Mouse (Mus musculus) right cerebral cortex, adult 2 months (tissue): Measurements from ENCODE around the gene Gpc4.
A peak's percentile ranks its signal among the peaks of the same experiment; 100 is the strongest.

Experiments
- DNase-seq, 2 experiments: peaks; one replicate each; pipeline ENCODE4 v3.0.0; 2021 to 2022; ENCODE audit warnings: low spot score in 2 of 2

Gene Gpc4

DNA sequence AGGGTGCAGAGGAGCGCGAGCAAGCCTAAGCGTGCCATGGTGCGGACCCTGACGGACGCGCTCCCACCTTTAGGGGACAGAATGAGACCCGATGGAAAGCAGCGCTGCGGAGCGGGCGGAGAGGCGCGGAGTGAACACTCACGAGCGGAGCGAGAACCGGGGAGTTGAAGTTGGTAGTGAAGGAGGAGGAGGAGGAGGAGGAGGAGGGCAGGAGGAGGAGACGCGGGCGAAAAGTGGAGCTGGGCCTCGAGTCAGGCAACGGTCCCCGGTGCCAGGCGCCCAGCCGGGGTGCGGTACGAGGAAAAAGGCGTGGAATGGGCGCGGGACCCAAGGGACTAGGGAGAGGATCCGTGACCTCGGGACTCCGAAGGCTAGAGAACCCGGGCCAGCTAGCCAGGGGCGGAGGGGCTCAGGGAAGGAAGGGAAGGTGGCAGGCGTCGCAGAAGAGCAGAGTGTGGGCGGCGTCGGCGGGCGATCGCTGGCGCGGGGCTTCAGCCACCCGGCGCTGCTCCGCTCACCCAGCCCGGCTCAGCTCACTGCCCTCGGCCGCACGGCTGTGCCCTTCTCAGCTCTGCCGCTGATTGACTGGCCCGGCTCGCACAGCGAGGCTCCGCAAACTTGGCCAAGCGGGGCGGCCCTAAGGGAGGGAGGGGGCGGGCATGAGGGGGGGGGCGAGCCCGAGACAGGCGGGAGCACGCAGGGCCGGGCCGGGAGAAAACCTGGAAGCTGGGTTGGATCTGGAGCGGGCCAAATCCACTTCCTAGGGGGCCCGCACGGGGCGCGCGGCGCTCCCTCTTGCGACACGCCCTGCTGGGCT lies at the start of gene Gpc4:
Gene Gpc4 (minus strand): TSS at position 515 of the 817 bp plus-strand sequence.
- DNase-seq = peak; percentile 41

DNA sequence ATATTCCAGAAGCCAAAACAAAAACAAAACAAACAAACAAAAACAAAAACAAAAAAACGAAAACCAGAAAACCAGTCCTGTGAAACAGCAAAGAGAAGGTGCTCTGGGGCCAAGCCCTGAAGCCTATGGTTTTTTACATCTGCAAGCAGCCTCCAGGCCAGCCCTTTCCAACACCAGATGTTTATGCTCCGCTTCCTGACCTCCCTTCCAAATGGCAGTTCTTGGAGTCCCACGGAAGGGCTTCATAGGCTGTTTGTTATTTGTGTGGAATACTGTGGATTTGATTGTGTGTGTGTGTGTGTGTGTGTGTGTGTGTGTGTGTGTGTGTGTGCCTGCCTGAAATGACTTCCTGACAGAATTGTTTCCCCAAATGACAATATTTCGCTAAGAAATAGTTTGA lies 47.8 kb upstream of the Gpc4 start:
- DNase-seq = no peak

DNA sequence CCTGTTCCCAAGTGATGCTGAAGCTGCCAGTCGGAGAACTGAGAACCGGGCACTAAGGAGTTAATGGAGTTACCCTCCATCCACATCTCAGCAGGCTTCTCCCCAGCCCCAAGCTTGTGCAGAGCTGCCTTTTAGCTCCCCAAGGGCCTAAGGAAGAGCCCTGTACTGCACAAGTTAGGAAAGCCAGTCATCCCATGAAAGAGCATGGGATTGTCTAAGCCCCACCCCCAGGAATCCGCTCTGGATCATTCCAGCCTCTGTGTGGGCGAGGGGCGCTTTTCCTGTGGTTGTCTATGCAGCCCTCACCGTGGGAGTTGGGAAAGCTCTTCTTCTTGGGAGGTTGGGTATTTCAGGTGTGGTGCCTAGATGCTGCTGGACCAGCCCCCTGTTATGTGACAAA lies 34.8 kb upstream of the Gpc4 start:
- DNase-seq = no peak

DNA sequence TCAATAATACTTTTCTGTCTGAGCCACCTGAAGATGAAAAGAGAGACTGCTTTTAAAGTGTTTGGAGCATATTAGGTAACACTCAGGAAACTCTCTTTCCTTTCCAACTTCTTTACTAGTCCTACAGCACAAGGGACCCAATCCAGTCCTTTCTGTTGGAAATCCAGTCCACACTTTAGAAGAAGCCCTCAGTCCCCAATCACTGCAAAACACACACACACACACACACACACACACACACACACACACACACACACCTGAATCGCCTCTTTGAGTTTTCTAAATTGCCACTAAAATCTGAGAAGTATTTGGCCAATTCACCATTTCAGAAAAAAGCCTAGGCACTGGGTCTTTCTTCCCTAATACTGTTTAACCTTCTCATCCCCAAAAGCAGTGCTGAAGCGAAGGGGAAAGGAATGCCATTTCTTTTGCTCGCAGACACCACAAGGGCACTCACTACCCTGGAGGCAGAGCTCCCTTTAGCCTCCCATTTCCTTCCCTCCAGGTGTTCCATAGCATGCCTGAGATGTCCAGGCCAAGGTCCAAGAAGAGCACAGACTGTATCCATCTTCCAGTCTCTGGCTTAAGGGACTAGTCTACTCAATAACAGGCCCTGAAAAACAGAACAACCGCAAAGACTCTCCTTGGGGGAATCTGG lies 28.4 kb upstream of the Gpc4 start:
- no peak for DNase-seq

DNA sequence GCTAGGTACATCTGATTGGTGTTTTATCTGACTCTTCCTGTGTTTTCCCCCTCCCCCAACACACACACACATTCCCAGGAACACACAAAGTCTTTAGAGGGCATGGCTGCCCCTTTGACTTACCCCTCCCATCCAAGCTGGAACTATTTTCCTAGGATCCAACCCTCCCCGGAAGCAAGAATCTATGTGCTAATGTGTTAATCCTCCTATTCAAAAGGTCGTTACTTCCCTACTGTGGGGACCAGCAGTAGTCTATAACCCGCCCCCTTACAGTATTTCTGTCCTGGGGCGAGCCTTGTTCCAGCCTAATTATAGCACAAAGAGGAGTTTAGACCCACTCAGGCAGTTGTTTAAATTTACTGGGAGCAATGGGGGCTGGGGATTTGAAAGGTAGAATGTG lies 24.0 kb upstream of the Gpc4 start:
- no peak for DNase-seq

DNA sequence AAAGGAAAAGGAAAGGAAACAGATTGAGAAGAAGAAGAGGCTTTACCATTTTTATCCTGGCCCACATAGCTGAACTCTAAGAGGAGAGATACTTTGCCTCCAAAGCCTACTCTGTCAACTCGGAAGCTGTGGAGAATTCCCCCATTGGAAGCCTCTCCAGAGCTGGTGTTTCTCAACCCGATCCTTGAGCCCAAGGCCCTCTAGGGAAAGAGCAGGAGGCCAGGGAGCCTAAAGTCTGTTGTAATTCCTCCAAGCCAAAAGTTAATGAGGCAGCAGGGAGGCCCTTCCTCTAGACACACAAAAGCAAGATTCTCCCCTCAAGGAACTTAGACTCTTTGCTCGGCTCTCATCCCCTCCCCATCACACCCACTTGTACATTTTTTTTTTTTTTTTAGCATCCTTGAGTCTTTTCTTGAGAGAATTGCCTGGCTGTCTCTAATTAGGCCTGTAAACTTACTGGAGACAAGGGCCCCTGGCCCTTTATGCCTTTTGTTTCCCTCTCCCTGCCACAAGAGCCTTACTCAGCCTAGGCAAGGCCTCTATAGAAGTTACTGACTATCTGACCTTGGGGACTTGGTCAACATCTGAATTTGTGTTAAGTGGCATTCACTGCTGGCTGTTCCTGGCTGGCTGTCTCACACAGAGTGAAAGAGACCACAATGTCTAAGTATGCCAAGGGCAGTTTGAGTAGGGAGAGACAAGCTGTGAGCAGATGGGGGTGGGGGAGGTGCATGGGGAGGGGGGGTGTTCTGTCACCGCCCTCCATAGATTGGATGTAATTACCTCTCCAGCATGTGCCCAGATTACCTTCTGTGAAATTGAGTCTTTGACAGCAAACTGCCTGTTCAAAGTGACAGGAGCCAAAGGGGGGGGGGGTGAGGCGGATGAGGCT lies 18.7 kb upstream of the Gpc4 start:
- no peak for DNase-seq

DNA sequence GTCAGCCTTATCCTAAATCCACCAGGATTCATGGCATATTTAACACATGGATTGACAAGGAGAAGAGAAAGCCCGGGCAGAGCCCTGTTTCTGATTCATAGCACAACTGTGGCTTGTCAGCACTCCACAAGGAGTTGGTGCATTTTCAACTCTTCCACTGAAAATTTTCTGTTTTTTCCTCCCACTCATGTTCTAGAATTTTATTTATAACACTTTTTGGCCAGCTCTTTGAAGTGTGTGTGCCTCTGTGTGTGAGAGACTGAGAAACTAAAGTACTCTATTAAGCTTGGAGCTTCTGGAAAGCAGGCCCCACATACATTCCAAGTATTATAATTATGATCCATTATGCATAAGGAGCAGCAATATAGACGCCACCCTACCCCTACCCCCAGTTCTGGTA lies 16.3 kb upstream of the Gpc4 start:
- DNase-seq = no peak

DNA sequence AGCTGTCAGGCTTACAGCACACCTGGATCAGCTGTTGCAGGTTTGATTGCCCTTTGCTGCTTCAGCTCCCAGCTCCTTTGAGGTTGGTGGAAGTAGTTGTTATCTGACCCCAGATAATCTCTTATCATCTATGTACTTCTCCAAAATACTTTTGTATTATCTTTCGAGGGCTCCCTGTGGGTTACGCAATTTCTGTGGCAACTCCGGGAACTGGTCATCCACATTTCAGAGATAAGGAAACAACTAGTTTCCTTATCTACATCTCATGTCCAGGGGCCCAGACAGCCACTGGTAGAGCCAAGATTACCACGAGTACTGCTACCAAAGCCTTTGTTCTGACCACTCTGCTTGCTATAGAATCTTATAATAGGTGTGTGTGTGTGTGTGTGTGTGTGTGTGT lies 12.0 kb upstream of the Gpc4 start:
- no peak for DNase-seq

DNA sequence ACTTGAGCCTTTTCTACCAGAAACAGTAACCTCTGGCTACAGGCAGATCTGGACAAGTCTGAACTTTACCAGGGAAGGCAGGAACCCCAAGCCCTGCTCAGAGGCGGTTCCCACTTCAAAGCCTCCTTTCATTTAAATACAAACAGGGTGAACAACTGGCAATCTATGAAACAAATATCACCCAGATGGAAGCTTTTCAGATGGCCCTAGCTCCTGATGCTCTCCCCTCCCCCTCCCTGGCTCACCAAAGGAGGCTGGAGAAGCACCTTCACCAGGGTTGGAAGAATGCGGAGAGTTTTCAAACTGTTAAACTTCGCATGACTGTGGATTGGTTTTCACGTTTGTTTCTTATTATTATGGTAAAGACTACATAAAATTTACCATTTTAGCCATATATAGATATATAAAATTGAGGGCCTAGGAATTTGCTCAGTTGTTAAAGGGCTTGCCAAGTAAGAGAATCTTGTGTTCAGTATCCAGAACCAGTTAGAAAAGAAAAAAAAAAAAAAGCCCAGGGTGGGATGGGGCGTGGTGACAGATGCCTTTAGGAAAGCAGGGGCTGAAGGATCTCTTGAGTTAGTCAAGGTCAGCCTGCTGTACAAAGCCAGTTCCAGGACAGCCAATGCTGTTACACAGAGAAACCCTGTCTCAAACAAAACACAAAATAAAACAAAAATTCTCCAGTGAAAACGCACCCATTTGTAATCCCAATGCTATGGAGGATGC lies 2.6 kb upstream of the Gpc4 start:
- DNase-seq = no peak

DNA sequence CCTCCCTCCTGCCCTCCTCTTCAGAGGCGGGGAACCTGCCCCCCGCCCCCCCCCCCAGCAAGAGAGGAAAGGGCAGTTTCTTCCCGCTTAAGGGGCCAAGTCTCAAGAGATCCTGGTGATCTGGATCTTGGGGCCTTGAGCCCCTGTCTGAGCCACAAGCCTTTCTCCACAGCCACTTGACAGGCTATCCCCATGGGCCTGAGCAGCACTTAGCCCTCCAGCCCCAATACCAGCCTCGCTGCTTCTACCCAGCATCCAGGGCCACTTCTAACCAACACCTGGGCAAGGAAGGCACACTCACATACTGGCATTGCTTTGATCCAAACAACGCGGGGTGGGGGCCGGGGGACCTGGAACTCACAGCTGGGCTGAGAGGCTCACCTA lies 495 bp upstream of the Gpc4 start:
- no peak for DNase-seq

DNA sequence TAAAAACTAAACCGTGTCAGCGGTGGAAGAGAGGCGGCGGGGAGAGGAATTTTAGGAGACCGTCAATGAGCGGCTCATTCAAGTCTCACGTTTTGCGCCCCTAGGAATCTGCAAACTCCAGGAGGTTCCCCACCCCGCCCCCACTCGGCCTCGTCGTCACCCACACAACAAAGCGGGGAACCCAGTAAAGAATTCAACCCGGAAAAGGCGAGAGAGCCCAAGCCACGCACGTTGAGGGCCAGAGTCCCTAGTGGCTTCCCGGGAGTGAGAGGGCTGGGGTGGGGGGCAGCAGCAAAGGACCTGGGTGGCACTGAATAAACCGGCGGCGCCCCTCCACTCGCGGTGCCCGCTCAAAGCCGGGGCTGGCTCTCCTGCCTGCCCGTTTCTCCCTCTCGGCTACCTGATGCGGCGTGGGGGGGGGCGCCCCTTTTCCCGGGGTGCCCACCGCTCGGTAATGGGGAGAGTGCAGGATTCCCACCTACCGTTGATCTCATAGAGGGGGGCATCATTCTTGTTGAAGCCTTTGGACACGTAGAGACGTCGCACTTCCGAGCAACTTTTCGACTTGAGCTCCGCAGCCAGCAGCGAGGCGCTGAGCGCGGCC lies 816 bp downstream of the Gpc4 start:
- no peak for DNase-seq

DNA sequence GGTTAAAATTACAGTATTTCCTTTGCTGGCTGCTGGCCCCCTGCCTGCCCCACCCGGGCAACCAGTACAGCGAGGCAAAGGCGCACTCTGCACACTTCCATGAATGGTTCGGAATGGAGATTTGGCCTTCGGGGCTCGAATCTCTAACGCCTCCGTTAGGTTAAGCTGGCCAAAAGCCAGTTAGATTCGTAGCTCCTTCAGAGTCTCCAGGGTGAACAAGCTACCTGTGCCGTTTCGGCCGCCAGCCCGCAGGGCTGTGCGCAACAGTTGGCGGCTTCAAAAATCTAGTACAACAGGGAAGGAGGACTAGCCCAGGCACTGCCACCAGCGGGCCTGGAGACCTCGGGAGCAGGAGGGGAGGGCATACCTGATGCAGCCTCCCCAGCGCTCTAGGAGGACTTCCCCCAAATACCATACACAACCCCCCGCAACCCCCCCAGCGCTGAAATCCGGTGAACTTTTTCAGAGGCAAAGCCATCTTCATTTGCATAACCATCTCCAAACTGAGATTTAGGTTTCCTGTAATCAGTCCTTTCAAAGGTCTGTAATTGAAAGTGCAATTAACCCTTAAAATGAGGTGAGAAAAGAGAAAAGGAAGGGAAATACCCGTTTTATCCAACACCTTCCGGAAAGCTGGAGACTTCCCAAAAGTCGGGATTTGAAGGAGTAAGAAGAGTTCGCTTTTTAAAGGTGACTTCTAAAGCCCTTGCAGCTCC lies 1.5 kb downstream of the Gpc4 start:
- no peak for DNase-seq

DNA sequence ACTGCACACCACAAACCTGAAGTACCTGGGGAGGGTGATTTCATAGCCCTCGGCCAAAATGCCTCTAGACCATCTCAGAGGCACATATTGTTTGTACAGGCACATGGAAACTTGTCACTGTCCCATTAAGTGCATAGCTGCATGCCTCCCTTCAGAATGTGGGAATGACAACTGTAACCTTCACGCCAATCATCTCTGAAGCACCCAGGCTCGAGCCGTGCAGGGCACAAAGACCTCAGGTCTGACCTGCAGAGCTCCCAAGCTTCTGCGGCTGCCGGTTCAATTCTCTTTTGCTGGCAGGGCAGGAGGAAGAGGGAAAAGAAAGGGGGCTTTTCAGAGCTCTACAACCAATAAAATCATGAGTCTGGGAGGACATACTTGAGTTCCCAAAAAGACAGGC lies 2.3 kb downstream of the Gpc4 start:
- no peak for DNase-seq

DNA sequence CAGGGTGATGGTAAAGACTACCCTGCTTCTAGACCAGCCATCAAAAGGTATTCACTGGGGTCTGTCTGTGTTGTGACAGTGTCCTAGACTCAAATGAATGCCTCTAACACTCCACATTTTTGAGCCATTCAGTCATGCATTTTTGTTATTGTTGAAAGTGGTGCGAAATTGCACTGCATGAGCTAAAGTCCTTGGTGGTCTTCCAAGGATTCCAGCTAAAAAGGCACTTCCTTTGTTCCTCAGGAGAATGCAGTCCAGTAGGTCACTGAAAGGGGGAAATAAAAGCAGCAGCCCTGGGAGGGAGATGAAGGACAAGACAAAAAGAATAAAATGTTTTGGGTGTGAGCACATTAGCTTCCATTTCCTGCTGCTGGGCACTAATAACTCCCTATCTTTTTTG lies 2.8 kb downstream of the Gpc4 start:
- DNase-seq = no peak

DNA sequence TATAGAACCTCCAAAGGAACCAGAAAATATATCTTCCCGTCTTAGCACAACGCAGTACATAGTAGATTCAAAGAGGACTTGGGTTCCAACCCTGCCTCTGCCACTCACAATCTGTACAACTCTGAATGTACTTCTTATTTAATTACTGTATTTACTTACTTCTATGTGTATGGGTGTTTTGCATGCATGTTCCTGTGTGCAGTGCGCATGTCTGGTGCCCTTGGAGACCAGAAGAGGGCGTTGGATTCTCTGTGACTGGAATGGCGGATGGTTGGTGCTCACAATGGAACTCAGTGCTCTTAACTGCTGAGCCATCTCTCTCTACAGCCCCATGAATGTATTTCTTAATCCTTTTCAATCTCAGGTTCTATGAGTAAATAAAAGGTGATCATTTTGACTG lies 5.4 kb downstream of the Gpc4 start:
- no peak for DNase-seq

DNA sequence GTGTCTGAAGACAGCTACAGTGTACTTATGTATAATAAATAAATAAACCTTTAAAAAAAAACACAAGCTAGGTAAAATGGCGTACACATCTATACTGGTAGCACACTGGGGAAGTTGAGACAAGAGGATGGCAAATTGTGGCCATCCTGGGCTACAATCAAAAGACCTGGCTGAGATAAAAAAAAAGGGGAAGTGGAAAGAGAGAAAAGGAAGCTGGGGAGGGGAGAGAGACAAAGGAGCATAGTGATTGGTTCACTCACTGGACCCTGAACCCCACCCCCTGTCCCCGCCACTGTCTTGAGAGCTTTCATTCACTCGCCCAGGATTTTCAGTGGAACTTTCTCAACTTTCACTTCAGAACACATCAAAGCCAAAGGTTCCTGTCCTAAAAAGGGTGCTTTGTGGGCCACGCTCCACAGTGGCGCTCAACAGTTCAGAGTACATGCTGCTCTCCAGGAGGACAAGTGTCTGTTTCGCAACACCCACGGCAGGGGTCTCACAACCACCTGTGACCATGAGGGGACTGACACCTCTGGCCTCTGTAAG lies 9.6 kb downstream of the Gpc4 start:
- DNase-seq = no peak

DNA sequence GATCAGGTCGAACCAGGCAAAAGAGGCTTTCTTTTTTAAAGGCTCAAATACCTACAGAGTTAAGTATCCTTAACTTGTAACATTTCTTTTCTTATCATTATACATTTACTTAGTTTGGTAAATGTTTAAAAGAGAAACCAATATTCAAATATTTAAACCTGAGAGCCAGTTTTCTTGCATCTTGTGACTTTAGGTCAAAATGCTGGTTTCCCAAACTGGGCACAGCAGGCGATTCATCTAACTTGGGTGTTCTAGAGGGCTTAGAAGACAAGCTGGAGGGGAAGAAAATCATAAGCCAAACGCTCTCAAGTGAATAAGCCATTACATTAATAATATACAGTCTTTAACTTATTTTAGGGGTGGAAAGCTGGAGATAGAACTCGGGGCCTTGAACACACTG lies 10.2 kb downstream of the Gpc4 start:
- no peak for DNase-seq

DNA sequence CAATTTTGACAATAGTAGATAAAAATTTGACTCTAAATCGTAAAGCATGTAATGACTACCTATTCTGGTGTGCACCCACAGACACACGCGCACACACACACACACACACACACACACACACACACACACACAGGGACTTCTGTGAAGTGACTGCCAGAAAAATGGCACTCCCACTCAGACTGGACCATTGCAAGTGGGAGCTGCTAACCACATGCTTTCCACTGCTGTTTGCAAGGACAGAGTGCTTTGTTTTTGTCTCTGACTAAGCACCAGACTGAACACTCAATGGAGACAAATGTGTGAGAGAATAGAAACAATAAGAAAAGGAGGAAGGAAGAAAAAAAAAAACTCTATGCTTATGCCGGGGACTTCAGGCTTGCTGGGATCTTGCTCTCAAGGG lies 11.6 kb downstream of the Gpc4 start:
- peak; percentile 29 to 41 for DNase-seq

DNA sequence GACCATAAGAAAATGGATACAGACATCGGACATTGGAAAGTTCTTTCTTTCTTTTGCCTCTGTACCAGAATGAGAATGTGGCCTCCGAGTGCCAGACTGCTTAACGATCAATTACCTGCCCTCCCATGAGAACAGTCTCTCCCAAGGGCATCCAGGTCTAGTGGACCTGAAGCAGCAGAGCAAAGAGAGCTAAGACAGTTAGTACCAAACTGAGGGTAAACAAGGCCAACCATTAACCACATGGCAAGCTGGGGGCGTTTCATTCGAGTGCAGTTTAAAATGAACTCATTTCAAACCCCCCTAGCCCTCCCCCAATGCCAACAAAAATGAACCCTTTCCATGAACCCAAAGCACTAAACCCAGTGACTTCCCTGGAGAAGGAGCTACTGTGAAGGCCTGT lies 12.1 kb downstream of the Gpc4 start:
- no peak for DNase-seq

DNA sequence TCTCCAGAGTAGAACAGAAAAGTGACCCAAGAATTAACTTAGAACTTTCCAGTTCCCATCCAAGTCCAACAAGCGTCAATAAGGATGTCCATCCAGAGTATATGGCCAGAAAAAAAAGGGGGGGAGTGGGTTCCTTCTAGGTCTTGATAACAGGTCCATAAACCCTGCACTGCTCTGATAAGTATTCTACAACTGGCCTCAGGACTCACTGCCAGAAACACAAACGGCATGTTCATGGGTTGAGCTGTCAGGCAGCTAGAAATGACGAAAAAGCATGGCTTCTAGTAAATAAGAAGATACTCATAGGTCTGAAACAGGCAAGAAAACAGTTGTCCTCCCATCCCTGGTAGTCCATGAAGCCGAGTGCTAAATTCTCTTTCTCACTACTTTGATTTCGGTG lies 13.5 kb downstream of the Gpc4 start:
- DNase-seq = no peak

DNA sequence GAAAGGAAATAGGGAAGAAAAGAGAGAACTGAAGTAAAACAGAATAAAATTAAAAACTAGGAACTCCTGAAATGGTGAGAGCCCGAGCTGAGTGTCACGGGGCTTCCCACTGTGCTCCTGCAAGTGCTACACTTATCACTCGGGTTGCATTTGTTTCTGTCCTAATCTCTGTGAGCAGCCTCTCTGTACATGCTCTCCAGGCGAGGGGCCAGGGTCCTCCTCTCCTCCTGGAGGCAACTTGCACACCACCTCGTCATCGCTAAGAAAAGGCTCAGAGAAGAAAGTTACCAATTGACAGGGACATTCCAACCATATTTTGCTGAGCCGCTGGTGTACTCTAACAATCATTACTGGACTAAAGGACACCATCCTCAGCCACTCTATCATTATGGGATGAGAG lies 14.0 kb downstream of the Gpc4 start:
- DNase-seq = no peak
